Mouse (Mus musculus): ENCODE results near the gene Cdk18. TPM values are rescaled to one million over a fixed set of nuclear protein-coding genes. Genes with fewer than 3 reads are reported as not detected.

Cdk18 gene
- polyA plus RNA-seq, 1 experiment, result 24.6 TPM

DNA sequence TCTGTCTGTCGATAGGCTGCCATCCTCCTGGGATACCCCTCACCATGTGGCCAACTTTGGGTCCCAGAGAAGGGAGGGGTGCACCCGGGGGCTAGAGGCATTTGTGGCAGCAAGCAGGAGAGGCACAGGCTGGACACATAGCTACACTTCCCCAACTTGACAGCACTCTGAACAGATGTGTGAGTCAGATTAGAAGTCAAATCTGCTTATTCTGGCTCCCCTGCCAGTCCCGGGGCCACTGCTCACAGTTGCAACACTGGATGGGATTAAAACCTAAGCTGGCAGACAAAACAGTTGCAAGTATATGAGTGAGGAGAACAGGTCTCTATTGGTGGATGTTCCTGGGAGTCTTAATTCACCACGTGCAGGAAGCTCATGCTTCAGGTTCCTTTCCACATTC is 39.7 kb downstream of the Cdk18 start:
- no peaks in the 10 kb centered on the region for H3K27me3 ChIP-seq (ENCODE audit: control insufficient read depth, insufficient read depth, low read length, poor library complexity, severe bottlenecking)
- no peak for TF ChIP-seq EP300 (IDR thresholded peaks at IDR 0.05; ENCODE audit: insufficient read depth, low read depth, low read length)
- no peak for TF ChIP-seq POLR2A (IDR thresholded peaks at IDR 0.05; ENCODE audit: insufficient read depth, low read length)
- TF ChIP-seq CTCF (IDR thresholded peaks at IDR 0.05; ENCODE audit: low read depth, low read length), result no peak
- no peak overlapping the region for H3K4me3 ChIP-seq (ENCODE audit: low read depth, low read length)
- peaks cover 3% of the 10 kb centered on the region for H3K4me1 ChIP-seq (ENCODE audit: control insufficient read depth, insufficient read depth, low read length)
- H3K9me3 ChIP-seq (replicated peaks; ENCODE audit: control insufficient read depth, insufficient read depth, low read length, poor library complexity, severe bottlenecking), result no peaks in the 10 kb centered on the region
- H3K36me3 ChIP-seq (ENCODE audit: control insufficient read depth, insufficient read depth, low read length, poor library complexity, severe bottlenecking), result no peaks in the 10 kb centered on the region
- no peak overlapping the region for H3K27ac ChIP-seq (ENCODE audit: insufficient read depth, low read length)
- no peak overlapping the region for H3K9ac ChIP-seq (ENCODE audit: low read depth, poor library complexity, severe bottlenecking)

DNA sequence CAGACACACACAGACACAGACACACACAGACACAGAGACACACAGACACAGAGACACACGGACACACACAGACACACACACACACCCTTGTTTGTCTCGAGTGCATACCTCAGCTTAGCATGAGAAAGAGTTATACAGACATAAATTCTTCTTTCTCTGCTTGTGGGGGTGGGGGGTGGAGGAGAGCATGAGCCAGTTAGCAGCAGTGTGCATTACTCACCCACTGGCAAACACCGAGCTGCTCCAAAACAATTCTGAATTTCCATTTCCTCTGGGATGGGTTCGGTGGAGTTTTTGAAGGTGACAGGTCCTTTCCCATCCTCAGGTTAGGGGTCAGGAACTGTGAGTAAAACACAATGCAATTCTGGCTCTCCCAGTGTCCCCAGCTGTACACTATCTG is 40.5 kb downstream of the Cdk18 start:
- TF ChIP-seq POLR2A (IDR thresholded peaks at IDR 0.05; ENCODE audit: insufficient read depth, low read length) (no peak), EP300 (IDR thresholded peaks at IDR 0.05; ENCODE audit: insufficient read depth, low read depth, low read length) (no peak), CTCF (IDR thresholded peaks at IDR 0.05; ENCODE audit: low read depth, low read length) (no peak)
- Histone ChIP-seq H3K27ac (ENCODE audit: insufficient read depth, low read length) (no peak overlapping the region), H3K27me3 (ENCODE audit: control insufficient read depth, insufficient read depth, low read length, poor library complexity, severe bottlenecking) (no peaks in the 10 kb centered on the region), H3K36me3 (ENCODE audit: control insufficient read depth, insufficient read depth, low read length, poor library complexity, severe bottlenecking) (no peaks in the 10 kb centered on the region), H3K9me3 (replicated peaks; ENCODE audit: control insufficient read depth, insufficient read depth, low read length, poor library complexity, severe bottlenecking) (no peaks in the 10 kb centered on the region), H3K4me3 (ENCODE audit: low read depth, low read length) (no peak overlapping the region), H3K9ac (ENCODE audit: low read depth, poor library complexity, severe bottlenecking) (no peak overlapping the region), H3K4me1 (ENCODE audit: control insufficient read depth, insufficient read depth, low read length) (peaks cover 3% of the 10 kb centered on the region)

DNA sequence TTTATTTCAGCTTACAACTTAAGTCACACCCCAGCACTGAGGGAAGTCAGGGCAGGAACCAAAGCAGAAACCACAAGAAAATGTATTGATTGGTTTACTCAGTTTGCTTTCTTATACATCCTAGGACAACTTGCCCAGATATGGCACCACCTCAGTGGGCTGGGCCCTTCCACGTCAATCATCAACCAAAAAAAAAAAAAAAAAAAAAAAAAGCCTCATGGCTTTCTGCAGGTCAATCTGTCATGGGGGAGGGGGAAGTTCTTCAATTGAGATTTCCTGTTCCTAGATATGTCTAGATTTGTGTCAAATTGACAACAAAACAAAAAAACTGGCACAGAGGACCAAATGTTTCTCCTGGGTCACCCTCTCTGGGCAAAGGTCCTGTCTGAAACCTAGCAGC is 41.4 kb downstream of the Cdk18 start:
- H3K27ac ChIP-seq (ENCODE audit: insufficient read depth, low read length), result no peak overlapping the region
- H3K4me3 ChIP-seq (ENCODE audit: low read depth, low read length), result no peak overlapping the region
- H3K4me1 ChIP-seq (ENCODE audit: control insufficient read depth, insufficient read depth, low read length), result peaks cover 3% of the 10 kb centered on the region
- no peaks in the 10 kb centered on the region for H3K36me3 ChIP-seq (ENCODE audit: control insufficient read depth, insufficient read depth, low read length, poor library complexity, severe bottlenecking)
- H3K9me3 ChIP-seq (replicated peaks; ENCODE audit: control insufficient read depth, insufficient read depth, low read length, poor library complexity, severe bottlenecking), result no peaks in the 10 kb centered on the region
- TF ChIP-seq CTCF (IDR thresholded peaks at IDR 0.05; ENCODE audit: low read depth, low read length), result no peak
- H3K9ac ChIP-seq (ENCODE audit: low read depth, poor library complexity, severe bottlenecking), result no peak overlapping the region
- no peaks in the 10 kb centered on the region for H3K27me3 ChIP-seq (ENCODE audit: control insufficient read depth, insufficient read depth, low read length, poor library complexity, severe bottlenecking)

DNA sequence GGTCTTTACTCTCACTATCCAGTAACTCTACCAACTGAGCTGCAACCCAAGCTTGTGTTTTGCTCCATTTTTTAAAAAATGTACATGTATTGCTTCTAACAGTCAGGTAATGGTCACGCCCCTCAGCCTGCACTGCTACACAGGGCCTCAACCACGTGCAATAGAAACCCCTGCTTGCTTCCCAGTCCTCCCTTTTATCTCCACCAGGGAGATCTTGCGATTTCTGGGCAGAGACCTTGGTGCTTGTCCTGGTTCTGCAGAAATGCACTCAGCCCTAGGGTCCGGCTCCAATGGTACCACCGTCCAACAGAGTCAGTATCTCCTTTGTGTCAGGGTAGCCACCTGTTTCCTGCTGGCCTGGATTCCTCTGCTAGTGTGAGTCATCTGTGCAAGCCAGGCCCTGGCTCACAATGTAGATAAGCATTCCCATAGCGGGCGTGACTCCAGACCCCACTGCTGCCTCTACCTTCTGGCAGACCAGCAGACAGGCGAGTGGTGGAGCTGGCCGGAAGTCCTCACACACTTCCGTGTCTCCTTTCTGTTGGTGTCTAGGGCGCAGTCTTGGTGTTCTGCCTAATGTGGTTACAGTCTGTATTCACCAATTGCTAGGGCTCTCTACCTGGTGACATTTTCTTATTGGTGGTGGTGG is 44.0 kb downstream of the Cdk18 start:
- H3K27ac ChIP-seq (ENCODE audit: insufficient read depth, low read length), result no peak overlapping the region
- TF ChIP-seq CTCF (IDR thresholded peaks at IDR 0.05; ENCODE audit: low read depth, low read length), result no peak
- no peak overlapping the region for H3K4me3 ChIP-seq (ENCODE audit: low read depth, low read length)
- no peaks in the 10 kb centered on the region for H3K27me3 ChIP-seq (ENCODE audit: control insufficient read depth, insufficient read depth, low read length, poor library complexity, severe bottlenecking)
- no peaks in the 10 kb centered on the region for H3K36me3 ChIP-seq (ENCODE audit: control insufficient read depth, insufficient read depth, low read length, poor library complexity, severe bottlenecking)
- H3K9ac ChIP-seq (ENCODE audit: low read depth, poor library complexity, severe bottlenecking), result no peak overlapping the region
- H3K9me3 ChIP-seq (replicated peaks; ENCODE audit: control insufficient read depth, insufficient read depth, low read length, poor library complexity, severe bottlenecking), result no peaks in the 10 kb centered on the region
- H3K4me1 ChIP-seq (ENCODE audit: control insufficient read depth, insufficient read depth, low read length), result peaks cover 3% of the 10 kb centered on the region

DNA sequence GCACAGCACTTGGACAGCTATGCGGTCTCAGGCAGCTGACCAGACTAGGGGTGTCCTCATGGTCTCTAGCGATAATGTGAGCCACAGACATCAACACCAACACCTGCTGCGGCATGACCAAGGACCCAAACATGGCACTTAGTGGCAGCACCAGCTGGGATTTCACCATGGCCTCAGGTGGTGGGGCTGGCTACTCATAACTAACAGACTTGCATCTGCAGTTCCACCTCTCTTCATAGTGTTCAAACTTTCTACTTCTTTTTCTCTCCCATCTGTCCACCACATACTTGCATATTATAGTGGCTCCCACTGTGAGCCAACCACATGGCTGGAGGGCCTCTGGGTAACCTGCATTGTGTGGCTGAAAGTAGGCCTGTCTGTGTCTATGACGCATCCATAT is 46.2 kb downstream of the Cdk18 start:
- Histone ChIP-seq H3K4me1 (ENCODE audit: control insufficient read depth, insufficient read depth, low read length) (peaks cover 3% of the 10 kb centered on the region), H3K9me3 (replicated peaks; ENCODE audit: control insufficient read depth, insufficient read depth, low read length, poor library complexity, severe bottlenecking) (no peaks in the 10 kb centered on the region), H3K27me3 (ENCODE audit: control insufficient read depth, insufficient read depth, low read length, poor library complexity, severe bottlenecking) (no peaks in the 10 kb centered on the region), H3K4me3 (ENCODE audit: low read depth, low read length) (no peak overlapping the region), H3K36me3 (ENCODE audit: control insufficient read depth, insufficient read depth, low read length, poor library complexity, severe bottlenecking) (no peaks in the 10 kb centered on the region), H3K27ac (ENCODE audit: insufficient read depth, low read length) (no peak overlapping the region), H3K9ac (ENCODE audit: low read depth, poor library complexity, severe bottlenecking) (no peak overlapping the region)
- TF ChIP-seq POLR2A (IDR thresholded peaks at IDR 0.05; ENCODE audit: insufficient read depth, low read length) (no peak), EP300 (IDR thresholded peaks at IDR 0.05; ENCODE audit: insufficient read depth, low read depth, low read length) (no peak), CTCF (IDR thresholded peaks at IDR 0.05; ENCODE audit: low read depth, low read length) (no peak)

DNA sequence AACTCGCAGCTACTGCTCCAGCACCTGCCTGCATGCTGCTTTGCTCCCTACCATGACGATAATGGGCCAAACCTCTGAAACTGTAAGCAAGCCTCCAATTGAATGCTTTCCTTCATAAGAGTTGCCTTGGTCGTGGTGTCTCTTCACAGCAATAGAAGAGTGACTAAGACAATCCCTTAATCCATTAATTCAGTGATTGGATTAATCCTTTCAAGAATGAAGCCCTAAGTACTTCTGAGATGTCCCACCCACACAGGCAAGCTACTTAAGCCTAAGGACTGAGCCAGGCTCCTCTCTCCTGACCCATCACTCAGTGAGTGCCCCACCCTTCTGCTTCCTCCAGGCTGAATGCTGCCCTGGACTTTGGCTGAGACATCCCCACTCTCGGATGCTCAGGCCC is 49.2 kb downstream of the Cdk18 start:
- Histone ChIP-seq H3K36me3 (ENCODE audit: control insufficient read depth, insufficient read depth, low read length, poor library complexity, severe bottlenecking) (no peaks in the 10 kb centered on the region), H3K9me3 (replicated peaks; ENCODE audit: control insufficient read depth, insufficient read depth, low read length, poor library complexity, severe bottlenecking) (no peaks in the 10 kb centered on the region), H3K27me3 (ENCODE audit: control insufficient read depth, insufficient read depth, low read length, poor library complexity, severe bottlenecking) (no peaks in the 10 kb centered on the region), H3K4me3 (ENCODE audit: low read depth, low read length) (no peak overlapping the region), H3K27ac (ENCODE audit: insufficient read depth, low read length) (no peak overlapping the region), H3K9ac (ENCODE audit: low read depth, poor library complexity, severe bottlenecking) (no peak overlapping the region), H3K4me1 (ENCODE audit: control insufficient read depth, insufficient read depth, low read length) (no peaks in the 10 kb centered on the region)
- TF ChIP-seq POLR2A (IDR thresholded peaks at IDR 0.05; ENCODE audit: insufficient read depth, low read length), result no peak
- TF ChIP-seq EP300 (IDR thresholded peaks at IDR 0.05; ENCODE audit: insufficient read depth, low read depth, low read length), result no peak
- TF ChIP-seq CTCF (IDR thresholded peaks at IDR 0.05; ENCODE audit: low read depth, low read length), result no peak

All from ES-Bruce4 (cell line).